Mouse (Mus musculus): Measurements from ENCODE around the gene Mapk3.
A peak's percentile ranks its signal among the peaks of the same experiment; 100 is the strongest.

DNA sequence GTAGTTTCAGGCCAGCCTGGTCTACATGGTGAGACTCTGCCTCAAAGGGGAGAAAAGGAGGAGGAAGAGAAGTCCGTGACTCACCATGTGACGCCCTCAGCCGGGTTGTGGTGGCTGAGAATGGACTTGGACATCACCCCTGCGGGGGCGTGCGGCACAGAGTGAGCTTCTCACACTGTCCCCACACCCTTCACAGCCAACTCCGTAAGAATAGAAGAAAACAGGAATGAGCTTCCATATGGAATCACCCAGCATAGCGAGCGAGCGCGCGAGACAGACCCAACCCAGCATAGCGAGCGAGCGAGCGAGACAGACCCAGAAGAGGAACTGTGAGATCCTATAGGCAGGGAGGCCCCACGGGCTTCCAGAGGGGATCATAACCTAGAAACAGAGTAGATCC is 19.9 kb upstream of the Mapk3 start:
- TF ChIP-seq CTCF (IDR thresholded peaks at IDR 0.05; ENCODE audit: control insufficient read depth, insufficient read depth, insufficient replicate concordance, low read depth, low read length) (no peak), POLR2A (IDR thresholded peaks at IDR 0.05; ENCODE audit: control insufficient read depth, low read depth, low read length) (peak; percentile 10; the same call in 1 of the 2 replicates)

All from testis, adult 2 months (tissue).